Mouse (Mus musculus): ENCODE data around the gene Nop53. TPM values are rescaled to one million over a fixed set of nuclear protein-coding genes. Genes with fewer than 3 reads are reported as not detected.

The Nop53 gene
- total RNA-seq, 2 experiments from 2014 or later, result 118 to 133 TPM

Other genes starting within 250 kb of the Nop53 start
- not detected for gene Obox5, start 195.9 kb downstream of the Nop53 start, total RNA-seq (2021)
- gene Obox6, start 106.4 kb downstream of the Nop53 start, total RNA-seq (2021), result not detected
- gene Crx, start 66.1 kb downstream of the Nop53 start, total RNA-seq (2021), result not detected
- gene Crxos, start 63.5 kb downstream of the Nop53 start, total RNA-seq (2021), result not detected
- 1,000 to 10,000 TPM; 1,670 to 1,760 TPM for gene Selenow, start 23.7 kb downstream of the Nop53 start, total RNA-seq (2021)
- gene Ehd2, start 21.5 kb upstream of the Nop53 start, total RNA-seq (2021), result 1 to 10 TPM; 4.5 to 5.5 TPM
- gene Bicra, start 101.8 kb upstream of the Nop53 start, total RNA-seq (2021), result 10 to 100 TPM; 15.9 to 23.2 TPM
- under 1 TPM; 0.44 to 0.66 TPM for gene Zfp541, start 115.7 kb upstream of the Nop53 start, total RNA-seq (2021)
- gene Napa, start 152.4 kb upstream of the Nop53 start, total RNA-seq (2021), result 100 to 1,000 TPM; 282 to 301 TPM
- 10 to 100 TPM; 32.3 to 37.8 TPM for gene Kptn, start 173.8 kb upstream of the Nop53 start, total RNA-seq (2021)
- gene Slc8a2, start 183.8 kb upstream of the Nop53 start, total RNA-seq (2021), result 100 to 1,000 TPM; 294 to 322 TPM
- gene Meis3, start 229.0 kb upstream of the Nop53 start, total RNA-seq (2021), result 10 to 100 TPM; 34.3 to 41.1 TPM

Measured in layer of hippocampus, postnatal 25 days (tissue).